Mouse (Mus musculus): ENCODE measurements around the gene Rnf224. TPM values are rescaled to one million over a fixed set of nuclear protein-coding genes. Genes with fewer than 3 reads are reported as not detected.

Gene Rnf224
- polyA plus RNA-seq, 1 experiment from 2014 or later: not detected

DNA sequence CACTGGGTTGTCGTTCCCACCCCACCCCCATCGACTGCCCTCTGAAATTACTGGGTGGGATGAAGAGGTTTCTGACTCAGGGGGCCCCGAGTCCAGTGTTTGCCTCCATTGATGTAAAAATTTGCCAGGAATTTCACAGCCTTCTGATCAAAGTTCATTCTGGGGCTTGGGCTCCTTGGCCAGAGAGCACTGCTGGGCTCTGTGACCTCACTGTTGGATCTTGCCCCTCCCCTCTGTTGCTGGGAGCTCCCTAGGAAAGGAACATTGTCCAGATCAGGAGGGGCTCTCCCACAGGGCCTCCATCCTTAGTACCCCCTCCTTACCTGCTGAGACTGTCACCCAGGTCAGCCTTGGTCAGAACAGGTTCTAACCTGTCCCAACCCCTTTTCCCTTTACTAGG lies 22.1 kb downstream of the Rnf224 start, which contains the start of gene Stpg3:
Gene Stpg3 (minus strand): TSS at position 194 of the 400 bp plus-strand sequence.
- DNase-seq (ENCODE audit: low spot score): no peak
- Histone ChIP-seq H3K27ac (no peak within 1 kb of the TSS), H3K4me1 (peaks cover 18% of the 10 kb centered on the region), H3K36me3 (peaks cover 3% of the 10 kb centered on the region; the same call in 1 of the 2 replicates), H3K27me3 (ENCODE audit: low read depth, poor library complexity, severe bottlenecking) (peaks cover 22% of the 10 kb centered on the region), H3K9me3 (replicated peaks) (no peaks in the 10 kb centered on the region), H3K4me3 (no peak within 1 kb of the TSS)
- WGBS: 78% methylated on average over 3 of the region's 3 CpGs

GRCm38 (mm10) chr2:25213266-25213865 lies 23.2 kb downstream of the Rnf224 start:
- DNase-seq (ENCODE audit: low spot score): no peak
- peaks cover 18% of the 10 kb centered on the region for H3K4me1 ChIP-seq
- H3K27ac ChIP-seq: no peak overlapping the region
- 63% methylated on average over 23 of the region's 23 CpGs for WGBS
- H3K4me3 ChIP-seq: no peak overlapping the region
- peaks cover 13% of the 10 kb centered on the region for H3K36me3 ChIP-seq
- H3K27me3 ChIP-seq (ENCODE audit: low read depth, poor library complexity, severe bottlenecking): peaks cover 22% of the 10 kb centered on the region
- no peaks in the 10 kb centered on the region for H3K9me3 ChIP-seq (replicated peaks)

DNA sequence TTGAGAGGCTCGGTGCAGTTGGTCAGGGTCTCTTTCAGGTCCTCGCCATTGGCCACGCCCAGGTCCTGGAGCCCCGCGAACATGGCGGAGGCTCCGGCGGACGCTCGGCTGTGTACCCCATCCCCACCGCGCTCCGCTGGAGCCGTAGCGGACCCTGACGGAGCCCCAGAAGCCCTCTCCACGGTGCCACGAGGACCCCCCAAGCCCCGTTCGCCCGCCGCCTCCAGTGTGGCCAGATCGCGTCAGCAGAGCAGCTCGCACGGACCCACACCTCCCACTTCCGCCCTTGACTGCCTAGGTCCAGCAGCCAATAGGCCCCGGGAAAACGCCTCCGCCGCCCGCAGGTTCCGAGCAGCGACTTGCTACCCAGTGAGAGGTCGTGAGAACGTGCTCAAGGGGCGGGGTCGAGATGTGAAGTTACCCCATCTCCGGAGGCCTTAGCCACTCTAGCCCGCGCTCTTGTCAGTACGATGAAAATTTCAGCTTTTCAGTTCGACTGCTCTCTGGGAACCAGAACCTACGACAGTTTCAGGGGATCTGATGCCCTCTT lies 25.4 kb downstream of the Rnf224 start, which contains the start of gene Nelfb:
Gene Nelfb (minus strand): TSS at position 369 of the 550 bp plus-strand sequence.
- H3K27me3 ChIP-seq (ENCODE audit: low read depth, poor library complexity, severe bottlenecking): peaks cover 22% of the 10 kb centered on the region
- peaks cover 34% of the 10 kb centered on the region for H3K36me3 ChIP-seq
- no peaks in the 10 kb centered on the region for H3K9me3 ChIP-seq (replicated peaks)
- peak; percentile 94 for DNase-seq (ENCODE audit: low spot score)
- H3K4me3 ChIP-seq: peak within 1 kb of the TSS; percentile 84
- peak within 1 kb of the TSS; percentile 96 for H3K27ac ChIP-seq
- under 1% methylated on average over 44 of the region's 44 CpGs for WGBS
- H3K4me1 ChIP-seq: peaks cover 18% of the 10 kb centered on the region

- WGBS: under 1% methylated on average over 24 of the region's 24 CpGs
- Histone ChIP-seq H3K27ac (peak overlapping the region; percentile 96), H3K9me3 (replicated peaks) (no peaks in the 10 kb centered on the region), H3K36me3 (peaks cover 39% of the 10 kb centered on the region), H3K4me1 (peaks cover 18% of the 10 kb centered on the region), H3K27me3 (ENCODE audit: low read depth, poor library complexity, severe bottlenecking) (peaks cover 21% of the 10 kb centered on the region), H3K4me3 (peak overlapping the region; percentile 84)
- no peak for DNase-seq (ENCODE audit: low spot score)
Observed at GRCm38 (mm10) chr2:25210686-25211085, 25.9 kb downstream of the Rnf224 start.

- 89% methylated on average over 1 of the region's 1 CpGs for WGBS
- peaks cover 70% of the 10 kb centered on the region for H3K36me3 ChIP-seq
Observed at GRCm38 (mm10) chr2:25207593-25207992, 29.0 kb downstream of the Rnf224 start.

GRCm38 (mm10) chr2:25203631-25204214 lies 32.9 kb downstream of the Rnf224 start:
- WGBS: 74% methylated on average over 4 of the region's 4 CpGs

More at GRCm38 (mm10) chr2:25207593-25207992, 29.0 kb downstream of the Rnf224 start:
- H3K4me1 ChIP-seq: peaks cover 18% of the 10 kb centered on the region
- no peak overlapping the region for H3K4me3 ChIP-seq
- no peaks in the 10 kb centered on the region for H3K27me3 ChIP-seq (ENCODE audit: low read depth, poor library complexity, severe bottlenecking)
- no peak overlapping the region for H3K27ac ChIP-seq
- DNase-seq (ENCODE audit: low spot score): no peak
- no peaks in the 10 kb centered on the region for H3K9me3 ChIP-seq (replicated peaks)

GRCm38 (mm10) chr2:25200631-25201030 lies 36.0 kb downstream of the Rnf224 start:
- Histone ChIP-seq H3K36me3 (peaks cover 79% of the 10 kb centered on the region), H3K4me1 (peaks cover 24% of the 10 kb centered on the region), H3K27me3 (ENCODE audit: low read depth, poor library complexity, severe bottlenecking) (peaks cover 20% of the 10 kb centered on the region), H3K4me3 (no peak overlapping the region), H3K9me3 (replicated peaks) (no peaks in the 10 kb centered on the region), H3K27ac (no peak overlapping the region)
- 93% methylated on average over 2 of the region's 2 CpGs for WGBS
- DNase-seq (ENCODE audit: low spot score): no peak

More at GRCm38 (mm10) chr2:25203631-25204214, 32.9 kb downstream of the Rnf224 start:
- DNase-seq (ENCODE audit: low spot score): no peak
- H3K27me3 ChIP-seq (ENCODE audit: low read depth, poor library complexity, severe bottlenecking): no peaks in the 10 kb centered on the region
- H3K27ac ChIP-seq: no peak overlapping the region
- peaks cover 99% of the 10 kb centered on the region for H3K36me3 ChIP-seq
- no peaks in the 10 kb centered on the region for H3K4me1 ChIP-seq
- H3K9me3 ChIP-seq (replicated peaks): no peaks in the 10 kb centered on the region
- no peak overlapping the region for H3K4me3 ChIP-seq

DNA sequence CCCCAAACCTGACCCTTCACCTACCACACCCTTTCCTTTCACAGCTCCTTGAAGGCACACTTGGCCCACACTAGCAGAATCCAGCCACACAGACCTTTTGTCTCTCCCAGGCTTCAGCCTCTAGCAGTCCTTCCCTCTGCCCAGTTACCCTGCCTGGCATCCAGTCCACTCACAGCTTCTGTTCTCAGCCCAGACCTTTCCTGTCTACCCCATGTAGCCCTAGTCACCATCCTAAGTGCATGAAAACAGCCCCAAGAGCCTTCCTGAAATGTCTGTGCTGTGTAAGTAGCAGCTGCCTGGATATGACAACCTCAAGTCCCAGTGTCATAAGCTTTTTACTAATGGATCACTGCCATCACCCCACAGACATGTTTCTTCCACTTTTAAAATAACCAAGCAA lies 38.6 kb downstream of the Rnf224 start:
- peaks cover 45% of the 10 kb centered on the region for H3K4me1 ChIP-seq
- no peak overlapping the region for H3K4me3 ChIP-seq
- 0 out of 2 replicates have a peak overlapping the region, but pooled peaks have one; percentile 3 for H3K27ac ChIP-seq
- no peak for DNase-seq (ENCODE audit: low spot score)
- no peaks in the 10 kb centered on the region for H3K9me3 ChIP-seq (replicated peaks)
- peaks cover 52% of the 10 kb centered on the region for H3K36me3 ChIP-seq
- peaks cover 41% of the 10 kb centered on the region for H3K27me3 ChIP-seq (ENCODE audit: low read depth, poor library complexity, severe bottlenecking)

DNA sequence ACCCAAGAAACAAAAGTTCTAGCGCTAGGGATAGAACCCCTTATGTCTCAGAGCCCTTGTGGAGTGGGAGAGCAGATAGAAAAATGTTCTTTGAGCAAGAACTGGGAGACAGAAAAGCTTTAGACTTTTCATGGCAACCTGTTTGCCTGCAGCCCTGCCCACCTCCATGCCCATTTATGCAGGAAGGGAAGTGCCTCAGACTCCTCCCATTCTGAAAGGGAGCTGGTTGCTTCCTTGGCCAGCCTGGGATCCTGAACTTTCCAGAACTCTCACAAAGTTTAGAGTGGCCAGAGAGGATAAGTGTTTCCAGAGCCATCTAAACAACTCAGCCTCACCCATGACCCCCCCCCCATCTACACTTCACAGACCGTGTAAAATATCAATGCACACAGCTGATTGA lies 39.4 kb downstream of the Rnf224 start:
- H3K27ac ChIP-seq: no peak overlapping the region
- H3K4me3 ChIP-seq: no peak overlapping the region
- DNase-seq (ENCODE audit: low spot score): no peak
- peaks cover 41% of the 10 kb centered on the region for H3K27me3 ChIP-seq (ENCODE audit: low read depth, poor library complexity, severe bottlenecking)
- peaks cover 45% of the 10 kb centered on the region for H3K4me1 ChIP-seq
- WGBS: 33% methylated on average over 2 of the region's 2 CpGs
- peaks cover 44% of the 10 kb centered on the region for H3K36me3 ChIP-seq
- H3K9me3 ChIP-seq (replicated peaks): no peaks in the 10 kb centered on the region

DNA sequence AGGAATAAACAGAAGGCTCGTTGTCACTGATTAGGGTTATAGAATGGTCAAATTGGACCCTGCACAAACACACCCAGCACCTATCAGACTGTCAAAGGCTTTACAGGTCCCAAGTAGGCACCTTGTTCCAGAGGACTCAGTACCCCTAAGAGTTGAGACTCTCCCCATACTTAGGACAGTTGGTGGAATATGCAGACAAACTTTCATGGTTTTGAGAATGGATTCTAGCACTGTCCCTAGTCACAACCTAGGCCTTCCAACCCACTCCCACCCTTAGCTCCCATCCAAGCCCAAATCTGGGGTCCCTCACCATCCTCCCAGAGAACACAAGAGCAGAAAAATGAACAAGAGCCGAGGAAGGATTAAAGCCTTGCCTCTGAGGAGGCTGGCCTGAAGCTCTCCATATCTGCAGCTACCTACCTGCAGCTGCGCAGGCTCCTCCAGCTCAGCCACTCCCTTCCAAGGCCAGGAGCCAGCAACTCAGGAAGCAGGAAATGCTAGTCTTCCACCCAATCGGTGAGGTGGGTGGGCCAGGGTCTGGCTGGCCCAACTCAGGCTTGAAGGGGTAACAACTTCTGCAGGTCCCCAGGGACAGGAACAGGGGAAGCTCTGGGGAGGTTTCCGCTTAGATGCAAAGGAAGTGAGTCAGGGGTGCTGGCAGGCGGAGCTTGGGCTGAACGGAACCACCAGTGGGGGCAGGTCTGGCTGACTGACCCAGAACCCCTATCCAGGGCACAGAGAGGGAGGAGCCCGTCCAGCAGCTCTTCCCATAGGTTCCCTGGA lies 40.2 kb downstream of the Rnf224 start, which contains the start of gene Tor4a:
Gene Tor4a (minus strand): TSS at position 715 of the 783 bp plus-strand sequence.
- Histone ChIP-seq H3K9me3 (replicated peaks) (no peaks in the 10 kb centered on the region), H3K27ac (peak within 1 kb of the TSS; percentile 47; the same call in 1 of the 2 replicates), H3K4me1 (peaks cover 45% of the 10 kb centered on the region), H3K4me3 (peak within 1 kb of the TSS; percentile 40), H3K36me3 (peaks cover 36% of the 10 kb centered on the region), H3K27me3 (ENCODE audit: low read depth, poor library complexity, severe bottlenecking) (peaks cover 41% of the 10 kb centered on the region)
- peak; percentile 43 for DNase-seq (ENCODE audit: low spot score)
- WGBS: 12% methylated on average over 8 of the region's 8 CpGs

- Histone ChIP-seq H3K36me3 (peaks cover 27% of the 10 kb centered on the region), H3K4me1 (peaks cover 45% of the 10 kb centered on the region), H3K9me3 (replicated peaks) (no peaks in the 10 kb centered on the region), H3K27ac (0 out of 2 replicates have a peak overlapping the region, but pooled peaks have one; percentile 47), H3K4me3 (peak overlapping the region; percentile 40), H3K27me3 (ENCODE audit: low read depth, poor library complexity, severe bottlenecking) (peaks cover 41% of the 10 kb centered on the region)
- WGBS: 20% methylated on average over 55 of the region's 55 CpGs
- DNase-seq (ENCODE audit: low spot score): peak; percentile 41
Observed at GRCm38 (mm10) chr2:25195211-25196156, 41.1 kb downstream of the Rnf224 start.

Data from limb, embryonic 10.5 days (tissue).